Mouse (Mus musculus): ENCODE measurements around the gene Olfr114. TPM values are rescaled to one million over a fixed set of nuclear protein-coding genes. Genes with fewer than 3 reads are reported as not detected.

The Olfr114 gene
- not detected for total RNA-seq (2021)

DNA sequence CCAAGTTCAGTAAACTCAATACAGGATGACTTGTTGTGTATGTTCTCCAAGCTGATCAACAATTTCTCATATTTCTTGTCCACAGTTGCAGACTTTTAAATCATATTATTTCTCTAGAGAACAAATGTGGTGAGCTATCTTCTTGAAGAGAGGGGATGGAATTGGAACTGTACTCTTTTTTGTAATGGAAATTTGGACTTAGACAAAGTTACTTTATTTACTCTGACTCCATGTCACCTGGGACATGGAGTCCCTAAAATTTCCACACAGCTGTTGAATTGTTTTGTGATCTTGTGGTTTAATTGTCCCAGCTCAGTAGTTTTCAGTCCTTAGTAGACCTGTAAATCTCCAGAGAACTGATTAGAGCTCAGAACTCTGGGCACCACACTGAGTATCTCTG is at the start of gene Olfr114:
Olfr114 (minus strand) TSS at position 101 of the 400 bp plus-strand sequence.
- intact Hi-C loops (cut with DNase I): no loop called here
- DNase-seq: no peak

DNA sequence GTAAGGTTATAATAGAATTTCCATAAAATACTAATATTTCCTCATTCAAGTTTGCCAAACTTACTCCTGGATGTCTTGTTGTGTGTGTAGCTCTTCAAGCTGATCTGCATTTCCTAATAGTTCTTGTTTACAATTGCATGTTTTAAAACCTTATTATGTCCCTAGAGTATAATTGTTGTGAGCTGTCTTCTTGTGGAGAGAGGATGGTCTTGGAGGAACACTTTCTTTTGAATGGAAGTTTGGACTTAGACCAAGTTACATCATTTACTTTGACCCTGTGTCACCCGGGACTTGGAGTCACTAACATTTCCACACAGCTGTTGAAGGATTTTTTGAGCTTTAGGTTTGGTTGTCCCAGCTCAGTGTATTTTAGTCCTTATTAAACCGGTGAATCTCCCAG is 34.5 kb upstream of the Olfr114 start, which contains the start of the genes Olfr115 and Olfr116:
Olfr115 (minus strand) TSS at position 101 of the 400 bp plus-strand sequence.
Olfr116 (minus strand) TSS at position 191 of the 400 bp plus-strand sequence.
- DNase-seq: no peak
- intact Hi-C loops (cut with DNase I): no loop called here

DNA sequence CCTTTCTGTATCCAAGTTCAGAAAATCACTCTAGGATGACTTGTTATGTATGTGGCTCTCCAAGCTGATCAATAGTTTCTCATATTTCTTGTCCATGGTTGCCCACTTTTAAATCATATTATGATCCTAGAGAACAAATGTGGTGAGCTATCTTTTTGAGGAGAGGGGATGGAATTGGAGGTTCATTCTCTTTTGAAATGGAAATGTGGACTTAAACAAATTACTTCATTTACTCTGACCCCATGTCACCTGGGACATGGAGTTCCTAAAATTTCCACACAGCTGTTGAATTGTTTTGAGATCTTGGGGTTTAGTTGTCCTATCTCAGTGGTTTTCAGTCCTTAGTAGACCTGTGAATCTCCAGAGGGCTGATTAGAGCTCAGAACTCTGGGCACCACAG is 15.0 kb downstream of the Olfr114 start, which contains the start of gene Olfr113:
Olfr113 (minus strand) TSS at position 101 of the 400 bp plus-strand sequence.
- DNase-seq: no peak
- intact Hi-C loops (cut with DNase I): no loop called here

DNA sequence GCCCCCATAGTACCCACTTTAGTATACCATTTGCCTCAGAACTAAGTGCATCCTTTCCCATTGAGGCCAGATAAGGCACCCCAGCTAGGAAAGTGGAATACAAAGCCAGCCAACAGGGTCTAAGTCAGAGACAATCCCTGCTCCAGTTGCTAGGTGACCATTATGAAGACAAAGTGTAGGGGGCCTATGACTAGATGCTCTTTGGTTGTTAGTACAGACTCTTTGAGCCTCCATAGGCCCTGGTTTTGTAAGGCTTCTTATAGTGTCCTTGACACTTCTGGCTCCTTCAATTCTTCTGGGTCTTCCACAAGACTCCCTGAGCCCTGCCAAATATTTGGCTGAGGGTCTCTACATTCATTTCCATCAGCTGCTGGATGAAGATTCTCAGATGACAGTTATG is 23.2 kb downstream of the Olfr114 start, which contains the start of gene Olfr112:
Olfr112 (minus strand) TSS at position 101 of the 400 bp plus-strand sequence.
- no peak for DNase-seq
- intact Hi-C loops (cut with DNase I): no loop called here

- intact Hi-C loops (cut with DNase I): loop anchor here (1.0 kb wide), 1 partner anchor 8 kb away; no protein-coding TSS in a partner anchor
These were observed 33.5 kb downstream of the Olfr114 start for GRCm38 (mm10) chr17:37558913-37559615.

DNA sequence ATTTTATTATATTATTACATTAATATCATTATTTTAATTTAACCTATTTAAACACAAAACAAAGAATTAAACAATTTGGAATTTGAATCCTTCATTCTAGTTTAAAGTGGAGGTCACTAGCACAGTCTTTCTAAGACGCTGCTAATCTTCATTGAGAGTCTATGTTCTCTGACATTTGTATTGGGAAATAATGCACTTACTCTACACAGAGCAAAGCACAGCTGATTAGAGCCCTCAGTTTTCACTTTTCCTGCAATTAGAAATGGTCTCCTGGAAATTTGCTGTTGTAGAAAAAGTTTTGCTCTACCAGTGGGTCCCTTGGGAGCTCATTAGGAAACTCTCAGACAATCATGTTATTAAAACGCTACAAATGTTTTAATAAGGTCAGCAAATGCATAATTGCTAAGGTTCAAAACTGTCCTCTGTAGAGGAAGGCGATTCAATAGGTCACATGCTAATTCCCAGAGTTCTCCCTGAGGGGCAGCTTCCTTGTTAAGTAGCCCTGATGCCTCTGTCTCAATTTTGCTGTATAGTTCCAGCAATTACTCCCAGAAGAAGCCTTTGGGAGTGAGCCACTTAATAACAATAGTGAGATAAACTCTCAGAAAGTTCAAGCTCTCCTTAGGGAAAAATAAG is 48.6 kb downstream of the Olfr114 start:
- intact Hi-C loops (cut with DNase I): no loop called here

More at GRCm38 (mm10) chr17:37558913-37559615, 33.5 kb downstream of the Olfr114 start:
- DNase-seq: no peak

GRCm38 (mm10) chr17:37541454-37542119 is 51.0 kb downstream of the Olfr114 start:
- intact Hi-C loops (cut with DNase I): no loop called here
- no peak for DNase-seq

More for the DNA sequence above, 48.6 kb downstream of the Olfr114 start:
- no peak for DNase-seq

Other genes starting within 250 kb of the Olfr114 start
- not detected for gene Olfr104-ps, start 233.2 kb downstream of the Olfr114 start, total RNA-seq (2021)
- not detected for gene Olfr105-ps, start 213.7 kb downstream of the Olfr114 start, total RNA-seq (2021)
- not detected for gene Olfr106-ps, start 202.3 kb downstream of the Olfr114 start, total RNA-seq (2021)
- gene Olfr107, start 193.5 kb downstream of the Olfr114 start, total RNA-seq (2021): not detected
- not detected for gene Olfr108, start 147.3 kb downstream of the Olfr114 start, total RNA-seq (2021)
- not detected for gene Olfr109, start 133.8 kb downstream of the Olfr114 start, total RNA-seq (2021)
- gene H2-M2, start 109.2 kb downstream of the Olfr114 start, total RNA-seq (2021): not detected
- gene Olfr110, start 100.3 kb downstream of the Olfr114 start, total RNA-seq (2021): not detected
- not detected for gene Olfr111, start 84.7 kb downstream of the Olfr114 start, total RNA-seq (2021)
- not detected for gene Olfr112, start 23.3 kb downstream of the Olfr114 start, total RNA-seq (2021)
- not detected for gene Olfr113, start 15.1 kb downstream of the Olfr114 start, total RNA-seq (2021)
- not detected for gene Olfr115, start 34.4 kb upstream of the Olfr114 start, total RNA-seq (2021)
- gene Olfr116, start 34.5 kb upstream of the Olfr114 start, total RNA-seq (2021): not detected
- not detected for gene Olfr117, start 71.0 kb upstream of the Olfr114 start, total RNA-seq (2021)
- gene Olfr118, start 74.2 kb upstream of the Olfr114 start, total RNA-seq (2021): not detected
- not detected for gene Olfr119, start 103.8 kb upstream of the Olfr114 start, total RNA-seq (2021)
- not detected for gene Olfr120, start 129.1 kb upstream of the Olfr114 start, total RNA-seq (2021)
- gene Olfr121, start 156.1 kb upstream of the Olfr114 start, total RNA-seq (2021): not detected
- not detected for gene Olfr122, start 175.9 kb upstream of the Olfr114 start, total RNA-seq (2021)
- gene Olfr123, start 200.8 kb upstream of the Olfr114 start, total RNA-seq (2021): not detected
- not detected for gene Olfr124, start 207.1 kb upstream of the Olfr114 start, total RNA-seq (2021)
- gene Olfr125, start 240.2 kb upstream of the Olfr114 start, total RNA-seq (2021): not detected